Mouse (Mus musculus) bone marrow macrophage, adult 2 months (primary cell): ENCODE data around the gene Grem1. TPM values are rescaled to one million over a fixed set of nuclear protein-coding genes. Genes with fewer than 3 reads are reported as not detected.
A peak's percentile ranks its signal among the peaks of the same experiment; 100 is the strongest.

Source experiments
- H3K27ac ChIP-seq: 2 replicates; pipeline ENCODE4 v1.5.1; 2012; ENCODE audit warnings: low read depth, low read length; ENCODE audit not compliant: insufficient read depth
- H3K4me1 ChIP-seq: 2 replicates; pipeline ENCODE4 v1.6.1; 2012; ENCODE audit warnings: low read length; ENCODE audit not compliant: control insufficient read depth, insufficient read depth
- H3K4me3 ChIP-seq: 2 replicates; pipeline ENCODE4 v1.5.1; 2012; ENCODE audit warnings: mild to moderate bottlenecking, low read length, moderate library complexity; ENCODE audit not compliant: insufficient read depth
- CTCF ChIP-seq: IDR thresholded peaks from 2 replicates; pipeline ENCODE4 v1.5.1; 2012; ENCODE audit warnings: low read depth, mild to moderate bottlenecking, low read length, moderate library complexity
- POLR2A ChIP-seq: IDR thresholded peaks from 2 replicates; pipeline ENCODE4 v1.6.1; 2012; ENCODE audit warnings: mild to moderate bottlenecking, low read depth, low read length, borderline replicate concordance
- polyA plus RNA-seq: library from polyadenylated mRNA; stranded (reverse); fragments of >200 nt; gene quantifications from 2 replicates; pipeline ENCODE4 v1.2.4, GENCODE M21; 2012; ENCODE audit not compliant: missing spikeins, insufficient read depth, insufficient read length

Gene Grem1
- polyA plus RNA-seq, 1 experiment = 2.2 TPM

DNA sequence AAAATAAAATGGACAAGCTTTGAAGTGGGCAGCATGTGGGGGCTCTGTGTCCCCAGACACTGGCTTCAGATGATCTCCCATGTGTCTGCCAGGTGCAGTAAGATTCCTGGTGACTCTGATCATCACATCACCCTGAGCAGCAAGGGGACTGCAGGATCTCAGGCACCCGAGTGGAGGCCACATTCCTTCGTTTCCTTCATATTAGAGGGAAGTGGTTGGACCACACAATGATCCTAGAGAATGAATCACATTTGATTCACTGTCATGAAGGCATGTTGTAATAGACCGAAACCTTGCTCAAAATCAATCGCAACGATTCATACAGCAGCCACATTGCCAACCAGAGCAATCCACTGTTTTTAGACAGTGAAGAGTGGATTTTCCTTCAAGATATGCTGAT, 6.5 kb upstream of the Grem1 start:
- no peak for TF ChIP-seq POLR2A
- no peak for TF ChIP-seq CTCF
- H3K4me1 ChIP-seq = no peaks in the 10 kb centered on the region
- no peak overlapping the region for H3K4me3 ChIP-seq
- no peak overlapping the region for H3K27ac ChIP-seq

DNA sequence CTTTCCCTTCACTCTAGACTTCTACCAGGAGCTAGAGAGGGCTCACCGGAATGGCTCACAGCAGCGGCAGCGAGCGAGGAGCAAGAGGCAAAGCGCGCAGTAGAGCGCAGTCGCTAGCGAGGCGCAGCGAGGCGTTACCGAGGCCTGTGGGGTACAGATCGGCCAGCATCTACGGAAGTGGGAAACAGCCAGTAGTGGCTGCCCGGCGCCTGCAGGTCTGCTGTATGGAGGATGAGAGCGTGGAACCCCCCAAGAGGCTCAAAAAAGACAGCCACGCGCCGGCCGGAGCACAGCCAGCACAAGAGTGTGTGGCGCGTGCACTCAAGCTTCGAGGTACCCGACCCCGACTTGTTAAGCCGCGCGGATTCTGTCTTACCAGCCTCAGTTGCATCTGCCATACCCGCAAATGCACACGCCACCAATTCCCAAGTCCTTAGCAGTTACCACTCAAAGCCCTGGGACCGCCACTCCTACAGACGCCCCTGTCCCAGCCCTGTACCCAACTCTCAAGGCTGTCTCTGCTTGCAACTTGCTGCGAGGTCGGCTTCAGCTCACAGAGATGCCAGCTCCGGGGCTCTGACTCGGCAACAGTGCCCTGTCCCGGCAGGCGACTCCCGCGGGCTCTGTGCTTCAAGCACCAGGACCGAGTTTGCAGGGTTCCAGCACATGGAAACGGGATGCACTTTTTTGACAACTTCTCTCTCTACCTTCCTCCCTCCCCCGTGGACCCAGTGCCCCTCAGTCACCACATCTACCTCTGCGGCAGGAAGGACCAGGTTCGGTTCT, 728 bp downstream of the Grem1 start:
- no peak for TF ChIP-seq POLR2A
- TF ChIP-seq CTCF = no peak
- no peak overlapping the region for H3K27ac ChIP-seq
- no peaks in the 10 kb centered on the region for H3K4me1 ChIP-seq
- peak overlapping the region; percentile 38 for H3K4me3 ChIP-seq

DNA sequence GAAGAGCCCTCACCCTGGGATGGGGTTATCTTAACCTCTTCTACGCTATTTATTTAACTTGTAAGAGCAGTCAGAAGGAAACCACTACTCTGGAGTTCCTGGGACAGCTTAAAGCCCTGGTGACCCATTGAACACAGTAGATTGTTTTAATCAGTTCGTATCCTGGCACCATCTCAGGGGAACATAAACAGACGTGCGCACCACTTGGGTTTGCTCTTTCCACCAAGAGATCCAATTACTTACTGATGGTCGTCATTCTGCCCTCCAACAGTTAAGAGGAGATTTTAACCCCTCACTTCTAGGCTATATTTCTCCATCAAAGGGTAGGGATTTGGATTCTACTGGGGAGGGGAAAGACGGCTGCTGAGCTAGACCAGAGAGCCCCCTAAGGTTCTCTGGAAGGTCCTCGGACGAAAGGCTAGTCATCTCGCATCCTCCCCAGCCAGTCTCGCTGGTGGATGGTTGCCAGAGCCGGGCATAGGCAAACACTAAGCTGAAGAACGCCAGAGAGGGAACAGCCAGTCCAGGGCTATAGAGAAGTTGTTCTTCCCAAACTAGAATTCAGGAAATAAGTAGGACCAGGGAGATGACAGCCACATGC, 1.4 kb downstream of the Grem1 start:
- Histone ChIP-seq H3K4me3 (peak overlapping the region; percentile 38), H3K27ac (no peak overlapping the region)
- TF ChIP-seq CTCF (no peak), POLR2A (no peak)

DNA sequence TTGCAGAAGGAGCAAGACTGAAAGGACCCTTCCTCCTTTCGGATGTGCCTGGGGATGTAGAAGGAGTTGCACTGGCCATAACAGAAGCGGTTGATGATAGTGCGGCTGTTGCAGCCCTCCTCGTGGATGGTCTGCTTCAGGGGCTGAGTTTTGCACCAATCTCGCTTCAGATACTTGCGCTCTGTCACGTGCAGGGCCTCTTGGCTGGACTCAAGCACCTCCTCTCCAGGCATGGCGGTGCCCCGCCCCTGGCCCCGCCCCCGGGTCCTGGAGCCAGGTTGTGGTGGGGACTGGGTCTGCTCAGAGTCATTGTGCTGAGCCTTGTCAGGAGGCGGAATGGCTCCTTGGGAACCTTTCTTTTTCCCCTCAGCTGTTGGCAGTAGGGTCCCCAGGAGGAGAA, 8.7 kb downstream of the Grem1 start:
- no peak overlapping the region for H3K27ac ChIP-seq
- no peak for TF ChIP-seq POLR2A
- TF ChIP-seq CTCF = no peak

More for the DNA sequence above, 1.4 kb downstream of the Grem1 start:
- H3K4me1 ChIP-seq = no peaks in the 10 kb centered on the region

DNA sequence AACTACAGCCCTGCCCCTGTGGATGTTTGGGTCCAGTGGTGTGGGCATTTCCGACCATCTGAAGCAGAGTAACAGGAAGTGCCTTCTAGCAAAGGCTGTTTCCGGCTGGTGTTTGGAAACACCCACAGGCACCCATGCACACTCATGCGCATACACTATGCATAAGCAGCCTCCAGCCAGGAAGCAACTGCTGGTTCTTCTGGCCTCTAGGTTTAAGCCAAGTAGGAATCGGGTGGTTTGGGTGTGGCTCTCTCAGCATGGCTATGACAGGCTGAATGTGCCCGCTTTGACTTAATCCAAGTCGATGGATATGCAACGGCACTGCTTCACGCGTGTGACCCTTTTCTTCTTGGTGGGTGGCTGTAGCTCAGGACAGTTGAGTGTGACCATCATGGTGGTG, 9.1 kb downstream of the Grem1 start:
- TF ChIP-seq POLR2A (no peak), CTCF (no peak)
- Histone ChIP-seq H3K4me3 (no peak overlapping the region), H3K4me1 (no peaks in the 10 kb centered on the region), H3K27ac (no peak overlapping the region)

More for the DNA sequence above, 8.7 kb downstream of the Grem1 start:
- Histone ChIP-seq H3K4me1 (no peaks in the 10 kb centered on the region), H3K4me3 (no peak overlapping the region)

DNA sequence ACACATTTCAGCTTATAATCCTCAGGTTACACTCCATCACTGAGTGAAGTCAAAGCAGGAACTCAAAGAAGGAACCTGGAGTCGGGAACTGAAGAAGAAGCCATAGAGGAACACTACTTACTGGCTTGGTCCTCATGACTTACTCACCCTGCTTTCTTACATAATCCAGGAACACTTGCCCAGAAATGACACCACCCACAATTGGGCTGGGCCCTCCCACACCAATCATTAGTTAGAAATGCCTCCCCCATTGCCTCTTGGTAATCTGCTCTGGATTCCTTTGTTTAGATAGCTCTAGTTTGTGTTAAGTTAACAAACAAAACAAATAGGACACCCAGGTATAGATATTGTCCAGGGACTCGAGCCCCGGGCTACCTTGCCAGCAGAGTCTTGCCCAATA, 29.9 kb downstream of the Grem1 start:
- H3K4me3 ChIP-seq = no peak overlapping the region
- TF ChIP-seq POLR2A (no peak), CTCF (no peak)
- no peaks in the 10 kb centered on the region for H3K4me1 ChIP-seq

DNA sequence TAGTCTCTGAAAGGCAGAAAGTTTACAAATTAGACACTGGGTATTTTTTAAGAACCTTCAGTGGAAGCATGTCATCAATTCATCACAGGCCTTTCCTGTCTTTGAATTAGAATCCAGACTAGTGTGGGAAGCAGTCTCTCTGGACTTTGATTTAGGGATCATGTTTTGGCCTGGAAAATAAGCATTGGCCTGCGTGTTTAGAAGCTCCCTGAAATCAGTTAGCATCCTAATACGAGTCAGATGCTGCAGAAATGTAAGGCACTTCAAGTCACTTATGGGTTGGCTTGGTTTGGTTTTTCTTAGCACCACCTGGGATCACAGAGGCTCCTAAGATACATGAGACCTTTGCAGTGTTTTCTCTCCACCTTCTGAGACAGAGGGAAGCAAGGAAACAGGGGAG, 43.6 kb downstream of the Grem1 start:
- TF ChIP-seq CTCF = no peak
- no peak for TF ChIP-seq POLR2A
- H3K27ac ChIP-seq = no peak overlapping the region
- no peaks in the 10 kb centered on the region for H3K4me1 ChIP-seq
- H3K4me3 ChIP-seq = no peak overlapping the region

More for the DNA sequence above, 29.9 kb downstream of the Grem1 start:
- H3K27ac ChIP-seq = no peak overlapping the region

DNA sequence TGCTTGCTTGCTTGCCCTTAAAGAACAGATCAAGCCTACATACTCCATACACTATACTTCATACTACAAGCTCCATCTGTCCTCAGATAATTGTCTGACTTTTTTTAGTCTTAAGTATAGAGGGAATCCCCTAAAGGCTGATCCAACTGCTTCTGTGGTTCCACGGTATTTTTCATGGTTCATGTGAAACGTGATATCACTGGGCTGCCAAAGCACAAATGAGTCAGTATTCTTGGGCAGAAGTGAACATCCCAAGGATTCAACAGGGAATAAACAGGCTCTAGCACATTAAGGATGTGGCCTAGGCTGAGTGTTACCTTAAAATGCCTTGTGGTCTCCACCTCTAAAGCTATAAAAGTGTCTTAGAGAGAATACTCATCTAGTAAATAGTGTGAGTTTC, 45.0 kb downstream of the Grem1 start:
- no peak overlapping the region for H3K4me3 ChIP-seq
- H3K27ac ChIP-seq = no peak overlapping the region
- H3K4me1 ChIP-seq = no peaks in the 10 kb centered on the region
- no peak for TF ChIP-seq CTCF
- no peak for TF ChIP-seq POLR2A

DNA sequence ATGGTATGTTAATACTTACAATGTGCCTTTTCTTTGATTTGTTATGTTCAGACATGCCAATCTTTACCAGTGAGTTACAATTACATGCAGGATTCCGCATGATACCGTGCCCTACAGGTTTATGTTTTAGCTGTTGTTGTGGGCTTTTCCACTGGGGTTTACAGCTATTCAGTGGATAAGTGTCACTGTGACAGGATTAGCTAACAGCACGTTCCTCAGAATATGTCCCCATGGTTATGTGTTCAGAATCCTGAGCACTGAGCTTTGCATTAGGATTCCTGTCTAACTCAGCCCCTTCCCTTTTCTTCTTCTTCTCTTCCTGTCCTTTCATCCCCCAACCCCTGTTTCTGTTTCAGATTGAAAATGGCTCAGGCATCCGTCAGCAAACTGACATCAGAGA, 50.9 kb downstream of the Grem1 start:
- Histone ChIP-seq H3K27ac (no peak overlapping the region), H3K4me1 (no peaks in the 10 kb centered on the region), H3K4me3 (no peak overlapping the region)
- TF ChIP-seq CTCF (no peak), POLR2A (no peak)

DNA sequence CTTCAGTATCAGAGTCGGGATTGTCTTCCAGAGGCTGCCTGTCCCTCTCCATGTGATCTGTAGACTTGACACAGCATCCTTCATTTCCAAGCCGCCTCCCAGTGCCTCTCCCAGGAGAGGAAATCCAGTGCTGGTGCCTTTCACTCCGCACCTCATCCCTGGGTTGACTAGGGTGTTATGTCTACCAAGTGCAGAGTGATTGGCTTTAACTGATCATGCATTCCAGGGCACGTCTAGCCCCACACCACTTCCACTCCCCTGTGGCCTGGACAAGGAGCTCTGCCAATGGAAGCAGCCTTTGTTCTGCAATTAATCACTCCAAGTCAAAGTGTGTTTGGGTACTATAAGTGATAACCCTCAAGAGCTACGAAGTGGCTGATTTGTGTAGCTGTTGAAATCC, 56.9 kb downstream of the Grem1 start:
- H3K4me3 ChIP-seq = no peak overlapping the region
- H3K4me1 ChIP-seq = no peaks in the 10 kb centered on the region
- H3K27ac ChIP-seq = no peak overlapping the region
- no peak for TF ChIP-seq POLR2A
- TF ChIP-seq CTCF = no peak

DNA sequence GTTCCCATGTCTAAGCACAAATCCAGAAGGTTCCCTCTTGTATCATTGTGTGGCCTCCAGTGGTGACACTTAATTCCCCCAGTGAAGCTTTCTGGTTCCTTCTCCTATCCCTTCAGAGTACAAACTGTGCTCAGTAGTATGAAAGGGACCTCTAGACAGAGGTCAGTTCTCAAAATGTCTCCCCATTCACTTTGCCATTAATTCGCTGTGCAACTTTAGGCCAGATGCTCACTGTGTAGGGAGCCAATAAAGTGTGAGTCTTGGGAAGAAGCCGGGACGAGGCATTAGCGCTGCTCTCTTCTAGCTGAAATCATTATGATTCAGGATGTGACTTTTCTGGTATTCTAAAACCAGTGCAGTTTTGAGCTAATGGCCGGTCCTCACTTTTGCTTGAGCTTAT, 61.8 kb downstream of the Grem1 start:
- Histone ChIP-seq H3K4me1 (no peaks in the 10 kb centered on the region), H3K4me3 (no peak overlapping the region), H3K27ac (no peak overlapping the region)
- TF ChIP-seq CTCF = no peak
- no peak for TF ChIP-seq POLR2A
